Mouse (Mus musculus) E14TG2a.4 (cell line): ENCODE results near the gene Pde3b.
A peak's percentile ranks its signal among the peaks of the same experiment; 100 is the strongest.

Source experiments
- H3K27me3 ChIP-seq: 2 replicates; pipeline ENCODE4 v1.6.1; 2014; ENCODE audit warnings: low read length, control low read depth; ENCODE audit not compliant: insufficient read depth
- H3K36me3 ChIP-seq: 2 replicates; pipeline ENCODE4 v1.6.1; 2014; ENCODE audit warnings: low read length, control low read depth; ENCODE audit not compliant: insufficient read depth
- H3K4me1 ChIP-seq: replicated peaks from 2 replicates; pipeline ENCODE4 v1.6.1; 2014; ENCODE audit warnings: low read depth, low read length, control low read depth
- H3K4me3 ChIP-seq: replicated peaks from 2 replicates; pipeline ENCODE4 v1.5.1; 2014; ENCODE audit warnings: mild to moderate bottlenecking, low read length
- H3K9me3 ChIP-seq: 2 replicates; pipeline ENCODE4 v1.6.1; 2014; ENCODE audit warnings: low read length, control low read depth
- CTCF ChIP-seq: conservative IDR thresholded peaks from 2 replicates; pipeline ENCODE4 v1.5.1; 2014; ENCODE audit warnings: low read length
- NANOG ChIP-seq: IDR thresholded peaks from 2 replicates; pipeline ENCODE4 v1.6.1; 2014; ENCODE audit warnings: borderline replicate concordance, low read length, mixed read lengths
- POU5F1 ChIP-seq: IDR thresholded peaks from 2 replicates; pipeline ENCODE4 v1.6.1; 2014; ENCODE audit warnings: low read length, borderline replicate concordance

The Pde3b gene

GRCm38 (mm10) chr7:114466358-114466757 lies 51.3 kb downstream of the Pde3b start:
- H3K9me3 ChIP-seq: no peaks in the 10 kb centered on the region
- H3K4me1 ChIP-seq: no peaks in the 10 kb centered on the region
- TF ChIP-seq CTCF (no peak), NANOG (no peak), POU5F1 (no peak)
- no peaks in the 10 kb centered on the region for H3K36me3 ChIP-seq
- no peaks in the 10 kb centered on the region for H3K27me3 ChIP-seq
- no peak overlapping the region for H3K4me3 ChIP-seq

DNA sequence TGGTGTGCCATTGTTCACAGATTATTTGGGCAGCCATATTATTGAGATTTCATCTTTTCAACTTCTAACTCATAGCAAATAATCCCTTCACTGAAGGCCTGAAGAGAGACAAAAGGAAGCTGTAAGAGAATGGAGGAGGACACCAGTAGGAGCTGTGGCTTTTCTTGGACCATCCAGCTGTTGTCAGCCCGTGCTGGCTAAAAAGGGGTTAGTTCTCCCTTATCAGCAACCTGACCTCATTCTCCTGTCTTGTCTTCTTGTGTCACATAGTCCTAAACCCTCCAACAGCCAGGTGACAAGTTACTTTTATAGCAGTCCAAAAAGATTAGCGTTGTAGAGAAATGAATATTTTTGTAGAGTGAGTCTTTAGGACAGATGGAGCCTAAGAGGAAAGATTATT lies 57.4 kb downstream of the Pde3b start:
- no peaks in the 10 kb centered on the region for H3K9me3 ChIP-seq
- H3K4me3 ChIP-seq: no peak overlapping the region
- no peaks in the 10 kb centered on the region for H3K4me1 ChIP-seq
- no peak for TF ChIP-seq CTCF
- H3K27me3 ChIP-seq: no peaks in the 10 kb centered on the region
- H3K36me3 ChIP-seq: no peaks in the 10 kb centered on the region

- Histone ChIP-seq H3K4me3 (no peak overlapping the region), H3K36me3 (no peaks in the 10 kb centered on the region), H3K27me3 (no peaks in the 10 kb centered on the region), H3K9me3 (no peaks in the 10 kb centered on the region), H3K4me1 (peaks cover 12% of the 10 kb centered on the region)
- no peak for TF ChIP-seq NANOG
- TF ChIP-seq CTCF: no peak
Measured at GRCm38 (mm10) chr7:114474889-114475288, 59.8 kb downstream of the Pde3b start.

DNA sequence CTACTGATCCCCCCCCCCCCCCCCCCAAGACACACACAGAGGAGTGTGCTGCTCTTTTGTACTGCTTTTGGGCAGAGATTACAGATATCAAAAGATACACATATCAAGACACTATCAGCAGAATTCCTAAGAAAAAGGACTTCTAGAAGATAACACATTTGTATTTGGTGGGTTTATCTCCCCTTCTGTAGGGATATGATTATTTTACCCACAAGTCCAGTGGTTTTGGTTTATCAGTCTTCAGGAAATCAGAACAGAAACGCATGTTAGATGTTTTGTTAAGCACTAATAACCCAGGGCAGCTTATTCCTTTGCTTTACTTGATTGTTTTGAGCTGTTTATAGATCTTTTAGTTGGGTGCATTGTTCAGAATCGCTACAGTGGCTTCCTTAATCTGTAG lies 62.8 kb downstream of the Pde3b start:
- no peaks in the 10 kb centered on the region for H3K9me3 ChIP-seq
- H3K36me3 ChIP-seq: no peaks in the 10 kb centered on the region
- TF ChIP-seq NANOG: no peak
- H3K27me3 ChIP-seq: no peaks in the 10 kb centered on the region
- H3K4me3 ChIP-seq: no peak overlapping the region
- peaks cover 12% of the 10 kb centered on the region for H3K4me1 ChIP-seq

DNA sequence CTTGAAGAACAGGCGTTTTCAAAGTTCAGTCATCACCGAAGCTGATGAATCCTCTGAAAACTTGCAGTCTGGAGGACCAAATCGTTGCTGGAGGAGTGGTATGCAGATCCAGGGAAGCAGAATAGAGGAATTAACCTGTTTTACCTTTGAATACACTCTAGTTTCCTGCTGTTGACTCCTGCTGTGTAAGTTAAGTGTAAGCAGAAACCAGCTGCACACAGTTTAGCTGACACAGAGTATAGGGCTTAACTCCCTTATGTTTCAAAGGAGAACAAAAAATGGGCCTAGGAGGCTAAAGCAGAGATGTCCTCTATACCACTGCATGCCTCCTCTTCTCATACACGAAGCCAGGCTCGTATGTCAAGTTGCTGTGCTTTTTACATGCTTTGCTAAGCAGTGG lies 63.8 kb downstream of the Pde3b start:
- Histone ChIP-seq H3K36me3 (no peaks in the 10 kb centered on the region), H3K27me3 (no peaks in the 10 kb centered on the region), H3K4me1 (peaks cover 12% of the 10 kb centered on the region), H3K9me3 (no peaks in the 10 kb centered on the region), H3K4me3 (no peak overlapping the region)
- no peak for TF ChIP-seq CTCF
- peak; percentile 67; the same call in 1 of the 2 replicates for TF ChIP-seq NANOG

- TF ChIP-seq CTCF: no peak
- no peak for TF ChIP-seq POU5F1
- no peak for TF ChIP-seq NANOG
Measured at GRCm38 (mm10) chr7:114479779-114480178, 64.7 kb downstream of the Pde3b start.

GRCm38 (mm10) chr7:114480196-114480989 lies 65.3 kb downstream of the Pde3b start:
- Histone ChIP-seq H3K36me3 (no peaks in the 10 kb centered on the region), H3K4me1 (peaks cover 12% of the 10 kb centered on the region), H3K4me3 (no peak overlapping the region), H3K9me3 (no peaks in the 10 kb centered on the region), H3K27me3 (no peaks in the 10 kb centered on the region)
- TF ChIP-seq NANOG (no peak), CTCF (no peak), POU5F1 (no peak)

More at GRCm38 (mm10) chr7:114479779-114480178, 64.7 kb downstream of the Pde3b start:
- H3K27me3 ChIP-seq: no peaks in the 10 kb centered on the region
- H3K4me1 ChIP-seq: peaks cover 12% of the 10 kb centered on the region
- H3K36me3 ChIP-seq: no peaks in the 10 kb centered on the region
- no peak overlapping the region for H3K4me3 ChIP-seq
- no peaks in the 10 kb centered on the region for H3K9me3 ChIP-seq

GRCm38 (mm10) chr7:114481008-114481407 lies 65.9 kb downstream of the Pde3b start:
- Histone ChIP-seq H3K4me3 (no peak overlapping the region), H3K27me3 (no peaks in the 10 kb centered on the region), H3K9me3 (no peaks in the 10 kb centered on the region), H3K4me1 (peaks cover 12% of the 10 kb centered on the region), H3K36me3 (no peaks in the 10 kb centered on the region)
- TF ChIP-seq POU5F1 (no peak), CTCF (no peak), NANOG (no peak)

DNA sequence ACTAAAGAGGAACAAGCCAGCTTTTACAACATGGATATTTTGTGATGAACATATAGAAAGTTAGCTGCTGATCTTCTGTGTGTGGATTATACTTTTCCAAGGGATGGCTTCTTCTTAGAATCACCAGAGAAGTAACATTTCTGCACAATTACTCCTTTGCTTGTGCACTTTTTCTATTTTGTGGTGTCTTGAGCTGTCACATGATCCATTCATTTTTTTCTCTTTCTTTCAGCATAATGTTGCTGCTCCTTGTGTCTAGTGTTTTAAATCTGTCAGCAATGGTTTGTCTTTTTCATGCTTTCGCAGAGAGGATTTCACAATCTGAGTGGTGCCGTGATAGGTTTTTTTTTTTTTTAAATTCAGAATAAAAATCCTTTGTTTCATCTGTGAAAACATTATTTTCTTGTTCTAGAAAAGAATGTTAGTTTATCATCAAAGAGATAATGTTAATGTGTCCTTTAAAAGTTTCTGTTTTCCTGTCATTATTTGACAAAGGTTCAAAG lies 66.4 kb downstream of the Pde3b start:
- no peaks in the 10 kb centered on the region for H3K27me3 ChIP-seq
- no peaks in the 10 kb centered on the region for H3K9me3 ChIP-seq
- H3K4me1 ChIP-seq: peaks cover 12% of the 10 kb centered on the region
- no peaks in the 10 kb centered on the region for H3K36me3 ChIP-seq
- TF ChIP-seq NANOG (no peak), POU5F1 (no peak), CTCF (no peak)
- no peak overlapping the region for H3K4me3 ChIP-seq
